Mouse (Mus musculus): ENCODE measurements around the gene Krtap19-3.

- TF ChIP-seq POLR2A (IDR thresholded peaks at IDR 0.05; ENCODE audit: extremely low read depth, insufficient read depth, low read length) (no peak), CTCF (IDR thresholded peaks at IDR 0.05; ENCODE audit: extremely low read depth, insufficient read depth, low read length) (no peak)
Measured at GRCm38 (mm10) chr16:88877938-88878337, at the start of gene Krtap19-3.

Data from cortical plate, adult 2 months (tissue).